Mouse (Mus musculus) adrenal gland, postnatal 0 days (tissue): ENCODE data around the gene Hacd4. TPM values are rescaled to one million over a fixed set of nuclear protein-coding genes. Genes with fewer than 3 reads are reported as not detected.

ENCODE experiments used
- polyA plus RNA-seq: library from polyadenylated mRNA; unstranded; fragments of >200 nt; fragmentation: Nextera tagmentation; extraction: Ambion mirVana; gene quantifications from 2 replicates; pipeline ENCODE4 v1.2.1, GENCODE M21; 2015

Gene Hacd4
- 8.6 and 9.4 TPM in 2 replicates for polyA plus RNA-seq

DNA sequence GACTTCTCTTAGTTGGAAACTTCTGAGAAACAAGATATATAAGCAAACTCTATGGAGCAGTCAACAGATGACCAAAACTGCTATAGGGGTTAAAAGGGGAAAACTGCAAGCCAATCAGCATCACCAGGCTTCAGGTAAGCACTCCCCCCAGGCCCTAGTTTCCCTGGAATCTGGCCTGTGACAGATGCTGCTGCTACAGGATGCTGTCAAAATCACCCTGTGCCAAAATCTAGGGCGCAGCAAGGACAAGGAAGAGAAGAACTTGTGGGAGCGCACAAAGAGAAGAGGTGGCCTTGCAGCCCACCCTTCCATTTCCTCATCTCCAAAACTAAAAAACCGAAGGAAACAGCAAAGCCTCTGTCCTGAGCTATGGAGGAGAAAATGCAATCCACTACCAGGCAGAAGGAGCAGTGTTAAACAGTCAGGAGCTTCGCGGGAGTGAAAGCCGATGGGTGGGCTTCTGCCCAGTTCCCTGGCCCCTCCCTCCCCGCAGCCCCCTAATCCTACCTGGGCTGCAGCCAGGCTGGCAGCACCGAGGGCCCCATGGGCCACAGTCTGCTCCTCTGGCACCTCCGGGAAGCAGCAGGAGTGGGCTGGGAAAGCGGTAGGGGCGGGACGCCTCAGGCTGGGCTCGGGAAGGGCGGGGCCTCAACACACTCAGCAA is at the start of gene Hacd4:
Hacd4 (minus strand) TSS at position 603 of the 664 bp plus-strand sequence.

Other genes starting within 250 kb of the Hacd4 start
- gene Ifnb1, start 83.8 kb upstream of the Hacd4 start, polyA plus RNA-seq, result not detected in 2 replicates
- not detected in 2 replicates for gene Ifna15, start 119.3 kb upstream of the Hacd4 start, polyA plus RNA-seq
- gene Ifna14, start 132.9 kb upstream of the Hacd4 start, polyA plus RNA-seq, result not detected in 2 replicates
- gene Ifna9, start 153.5 kb upstream of the Hacd4 start, polyA plus RNA-seq, result not detected in 2 replicates
- not detected in 2 replicates for gene Ifna12, start 164.4 kb upstream of the Hacd4 start, polyA plus RNA-seq
- gene C87499, start 195.5 kb upstream of the Hacd4 start, polyA plus RNA-seq, result not detected in 2 replicates
- gene Ifna13, start 205.5 kb upstream of the Hacd4 start, polyA plus RNA-seq, result not detected in 2 replicates
- not detected in 2 replicates for gene Ifna16, start 238.0 kb upstream of the Hacd4 start, polyA plus RNA-seq
- gene Ifna2, start 245.0 kb upstream of the Hacd4 start, polyA plus RNA-seq, result not detected in 2 replicates